Mouse (Mus musculus): ENCODE data around the gene Mrgpra2b.
"Not testable (repeated sequence)": the region's sequence is repeated elsewhere in the genome, so short reads cannot be mapped to it uniquely, and the experiment has no call there.

Gene Mrgpra2b

GRCm38 (mm10) chr7:47528762-47529161, at the start of gene Mrgpra2b:
Gene Mrgpra2b, minus strand, starts transcription at chr7:47528862.
- TF ChIP-seq GATA4 (IDR thresholded peaks at IDR 0.05; ENCODE audit: insufficient replicate concordance, low read length): no peak

- no peak for TF ChIP-seq GATA4 (IDR thresholded peaks at IDR 0.05; ENCODE audit: insufficient replicate concordance, low read length)
These were observed 12.3 kb downstream of the Mrgpra2b start for GRCm38 (mm10) chr7:47516379-47516778.

DNA sequence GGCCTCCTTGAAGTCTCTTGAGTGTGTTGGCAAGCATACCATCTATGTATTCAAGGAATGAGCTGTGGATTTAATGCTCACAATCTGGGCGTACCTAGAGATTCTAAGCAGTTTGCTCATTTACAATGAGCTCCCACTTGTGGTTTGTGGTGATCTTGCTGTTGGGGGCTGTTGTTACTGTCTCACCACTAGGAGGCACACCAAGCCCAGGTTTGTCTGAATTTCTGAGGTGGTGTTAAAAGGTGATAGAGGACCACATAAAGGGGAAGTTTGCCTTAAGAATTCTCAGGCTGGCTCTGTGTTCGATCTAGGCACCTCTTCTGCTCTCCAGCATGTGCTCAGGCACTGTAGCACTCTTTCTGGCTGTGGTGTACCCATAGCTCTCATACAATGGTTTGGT, 13.6 kb downstream of the Mrgpra2b start:
- no peak for TF ChIP-seq GATA4 (IDR thresholded peaks at IDR 0.05; ENCODE audit: insufficient replicate concordance, low read length)

DNA sequence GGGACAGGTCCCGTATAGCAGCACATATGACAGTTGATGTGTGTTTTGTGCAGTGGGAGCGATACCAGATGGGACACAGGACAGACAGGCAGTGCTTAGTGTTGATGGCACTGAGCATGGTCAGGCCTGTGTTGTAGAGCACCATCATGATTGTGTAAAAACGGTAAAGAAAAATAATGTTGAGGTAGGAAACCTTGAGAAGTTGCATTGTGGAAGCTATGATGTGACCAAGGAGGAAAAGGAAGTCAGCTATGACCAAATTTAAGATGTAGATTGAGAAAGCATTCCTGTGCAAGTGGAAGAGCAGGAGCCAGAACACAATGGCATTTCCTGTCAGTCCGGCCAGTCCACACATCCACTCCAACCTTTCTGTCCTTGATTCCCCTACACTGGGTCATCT, 25.7 kb downstream of the Mrgpra2b start:
- TF ChIP-seq GATA4 (IDR thresholded peaks at IDR 0.05; ENCODE audit: insufficient replicate concordance, low read length): no peak

- TF ChIP-seq GATA4 (IDR thresholded peaks at IDR 0.05; ENCODE audit: insufficient replicate concordance, low read length): not testable (repeated sequence)
These were observed 76.6 kb downstream of the Mrgpra2b start, which contains the start of gene Mrgpra2a for GRCm38 (mm10) chr7:47452015-47452414. Gene Mrgpra2a, minus strand, starts transcription at chr7:47452139.
